Mouse (Mus musculus) retina, adult 2 months (tissue): Measurements from ENCODE around the gene Gm40193.
A peak's percentile ranks its signal among the peaks of the same experiment; 100 is the strongest.

Source experiments
- DNase-seq: peaks from one replicate; pipeline ENCODE4 v3.0.0-alpha.2; 2012; ENCODE audit warnings: low read depth, low spot score

Gm40193 gene

DNA sequence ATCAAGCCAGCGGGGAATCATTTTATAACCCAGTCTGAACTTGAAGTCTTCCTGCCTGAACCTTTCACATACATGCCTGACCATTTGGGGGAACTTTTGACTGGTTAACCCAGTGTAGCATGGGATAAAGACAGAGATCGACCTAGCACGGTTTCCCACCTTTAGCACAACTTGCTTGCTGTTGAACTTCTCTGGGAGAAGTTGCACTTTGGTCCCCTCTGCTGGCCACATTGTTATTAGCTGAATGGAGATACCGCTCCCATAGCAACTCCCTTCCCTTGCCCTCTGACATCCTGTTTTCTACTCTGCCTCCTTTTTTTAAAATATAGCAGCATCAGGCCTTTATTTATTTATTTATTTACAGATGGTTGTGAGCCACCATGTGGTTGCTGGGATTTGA is 26.4 kb downstream of the Gm40193 start:
- peak; percentile 25 for DNase-seq

DNA sequence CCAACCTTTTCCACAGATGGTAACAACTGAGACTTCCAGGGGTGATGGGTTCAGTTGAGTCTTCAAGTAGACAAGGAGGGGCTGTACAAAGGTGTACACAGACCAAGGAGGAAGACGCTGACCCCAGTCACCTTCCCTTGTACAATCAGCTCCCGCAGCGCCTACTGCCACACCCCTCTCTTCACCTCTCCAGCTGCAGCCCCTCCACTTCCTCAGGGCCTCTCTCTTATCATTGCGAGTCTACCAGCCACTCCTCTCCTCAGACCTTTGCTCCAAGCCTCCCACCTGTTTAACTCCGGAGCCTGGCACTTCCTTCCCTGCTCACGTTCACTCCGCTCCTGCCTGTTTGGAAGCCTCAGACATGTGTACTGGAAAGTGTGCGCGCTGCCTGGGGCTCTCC is 27.8 kb downstream of the Gm40193 start, which contains the start of gene Tm4sf5:
TSS of gene Tm4sf5 (plus strand) at position 275 of the 400 bp plus-strand sequence.
- DNase-seq: no peak

- no peak for DNase-seq
Measured at GRCm38 (mm10) chr11:70502018-70502417, 30.7 kb downstream of the Gm40193 start.

DNA sequence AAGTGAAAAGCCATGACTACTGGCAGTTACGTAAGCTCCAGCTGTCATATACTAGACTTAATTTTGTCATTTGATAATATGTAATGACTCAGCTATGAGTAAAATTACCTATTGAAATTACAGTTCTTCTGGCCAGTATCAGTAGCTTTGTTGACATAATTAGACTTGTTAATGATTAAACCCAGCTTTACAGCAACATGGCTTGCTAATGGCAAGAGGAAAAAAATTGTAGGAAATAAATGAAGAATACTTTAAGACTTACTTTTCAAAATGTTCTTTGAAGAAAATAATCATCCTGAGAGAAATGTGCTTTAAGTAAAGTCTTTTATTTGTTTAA is 32.3 kb downstream of the Gm40193 start:
- DNase-seq: no peak

DNA sequence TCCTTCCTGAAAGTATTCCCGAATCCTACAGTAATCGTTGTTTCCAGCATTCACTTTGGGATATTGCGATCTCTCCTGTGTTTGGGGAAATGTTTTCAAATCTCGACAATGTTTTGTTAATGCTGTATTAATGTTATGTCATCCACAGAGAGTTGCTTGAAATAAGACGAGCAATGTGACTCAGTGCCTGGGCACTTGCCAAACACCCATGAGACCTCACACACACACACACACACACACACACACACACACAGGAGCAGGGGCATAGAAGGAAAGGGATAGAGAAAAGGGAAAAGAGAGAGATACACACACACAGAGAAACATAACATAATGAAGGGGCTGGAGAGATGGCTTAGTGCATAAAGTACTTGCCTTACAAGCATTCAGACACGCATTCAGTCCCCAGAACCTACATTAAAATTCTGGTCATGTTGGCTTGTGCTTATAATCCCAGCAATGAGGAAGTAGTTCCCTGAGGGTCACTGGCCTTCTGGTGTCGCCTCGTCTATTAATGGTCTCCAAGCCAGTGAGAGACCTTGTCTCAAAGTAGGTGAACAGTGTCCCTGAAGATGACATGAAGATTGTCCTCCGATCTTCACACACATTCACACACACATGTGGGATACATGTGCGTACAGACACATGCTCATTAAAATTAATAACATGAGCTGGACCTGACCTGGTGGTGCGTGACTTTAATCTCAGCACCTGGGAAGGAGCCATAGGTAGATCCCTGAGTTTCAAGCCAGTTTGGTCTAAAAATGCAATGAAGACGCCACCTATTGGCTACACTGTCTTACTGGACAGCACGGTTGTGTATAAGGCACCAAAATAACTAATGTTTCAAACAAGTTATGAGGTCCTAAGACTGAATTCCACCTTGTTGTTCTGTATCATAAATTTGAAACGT is 32.9 kb downstream of the Gm40193 start:
- DNase-seq: no peak

DNA sequence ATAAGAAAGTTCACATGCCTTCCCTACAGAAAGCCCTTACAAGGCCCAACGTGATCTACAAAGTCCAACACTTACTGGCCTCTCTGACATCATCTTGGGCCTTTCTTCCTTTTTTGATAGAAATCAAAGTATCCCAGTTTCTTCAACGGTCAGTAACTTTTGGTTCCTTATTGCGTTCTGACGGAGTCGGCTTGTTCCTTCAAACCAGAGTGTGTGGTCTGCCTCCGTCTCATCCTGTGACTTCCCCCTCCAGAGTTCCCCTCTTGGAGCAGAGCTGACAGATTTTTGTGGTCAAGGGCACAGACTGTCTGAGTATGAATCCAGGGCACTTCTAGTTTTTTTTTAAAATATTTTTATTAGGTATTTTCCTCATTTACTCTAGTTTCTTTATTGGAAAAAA is 43.1 kb downstream of the Gm40193 start:
- DNase-seq: no peak

DNA sequence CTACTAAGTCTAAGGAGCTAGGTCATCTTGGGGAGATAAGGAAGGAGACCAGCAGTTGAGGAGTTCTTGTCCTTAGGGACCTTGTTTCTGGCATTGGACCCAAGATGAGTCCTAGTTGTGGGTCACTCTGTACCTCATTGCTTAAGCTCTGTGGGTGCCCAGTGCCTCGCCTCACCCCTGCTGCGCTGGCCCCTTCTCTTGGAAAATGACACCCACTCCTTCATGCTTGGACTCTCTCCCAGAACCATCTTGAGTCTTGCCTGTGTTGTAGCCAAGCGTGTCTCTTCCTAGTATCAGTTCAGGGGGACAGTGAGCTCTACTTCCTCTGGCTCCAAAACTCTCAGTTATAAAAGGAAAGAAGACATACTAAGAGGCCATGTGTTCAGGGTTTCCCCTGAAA is 43.6 kb downstream of the Gm40193 start:
- DNase-seq: no peak

DNA sequence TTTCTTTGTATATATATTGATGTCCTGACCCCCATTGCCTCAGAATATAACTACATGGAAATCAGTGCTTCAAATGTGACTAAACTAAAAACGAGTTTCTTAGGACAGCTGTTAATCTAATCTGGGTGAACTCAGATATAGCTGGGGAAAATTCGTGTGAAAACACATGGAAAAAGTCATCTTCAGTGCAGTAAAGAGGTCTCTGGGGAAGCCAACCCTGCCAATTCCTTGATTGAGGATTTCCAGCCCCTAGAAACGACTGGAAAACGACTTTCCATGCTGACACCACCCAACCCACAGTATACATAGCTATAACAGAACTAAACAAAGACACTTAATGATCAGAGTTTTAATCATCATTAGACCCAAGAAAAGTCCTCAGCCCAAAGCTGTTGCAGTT is 44.9 kb downstream of the Gm40193 start:
- DNase-seq: no peak

GRCm38 (mm10) chr11:70485498-70485897 is 47.2 kb downstream of the Gm40193 start:
- DNase-seq: no peak
